In the genomic region with DNA sequence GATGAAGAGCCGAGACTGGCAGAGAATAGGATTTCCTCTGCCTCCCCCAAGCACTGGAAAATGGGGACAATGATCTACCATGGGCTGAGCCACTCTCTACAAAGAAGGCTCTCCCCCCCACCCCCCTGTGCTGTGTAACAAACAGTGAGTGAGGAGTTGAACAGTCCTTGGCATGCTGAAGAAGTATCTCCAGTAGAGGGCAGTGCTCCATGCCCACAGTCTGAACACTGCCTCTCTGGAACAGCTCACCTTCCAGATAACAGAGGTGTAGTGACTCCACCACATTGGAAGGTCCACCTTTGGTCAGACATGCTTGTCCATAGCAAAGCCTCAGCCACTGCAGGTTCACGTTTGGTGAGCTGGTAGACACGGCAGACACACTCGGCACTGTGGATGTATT, we compare ENCODE assay signal across 8 mouse cellular contexts.
DNase-seq lines count a peak whose midpoint lies in the region; ATAC-seq lines count a peak whose summit lies in the region.

No protein-coding gene starts in this region.

- WGBS in hindbrain, embryonic 14.5 days = 77% methylated on average over 4 of the region's 4 CpGs
- WGBS in liver, embryonic 12.5 days (ENCODE audit: insufficient replicate concordance) = 59% methylated on average over 4 of the region's 4 CpGs
- WGBS in neural tube, embryonic 11.5 days = 84% methylated on average over 4 of the region's 4 CpGs

- no peaks in the 10 kb centered on the region for H3K9me3 ChIP-seq in hindbrain, embryonic 14.5 days (ENCODE audit: control insufficient read depth, low read length)
- no peaks in the 10 kb centered on the region for H3K9me3 ChIP-seq in liver, embryonic 12.5 days (replicated peaks)
- no peaks in the 10 kb centered on the region for H3K9me3 ChIP-seq in neural tube, embryonic 11.5 days (ENCODE audit: control insufficient read depth, low read length)

- DNase-seq in frontal cortex, postnatal 10 days (ENCODE audit: low spot score in 2 of 2) = no peak
- DNase-seq in Muller cell, postnatal 12 days (ENCODE audit: inconsistent ontology term) = peak; percentile 29
- peak; percentile 49 for DNase-seq in embryo, embryonic 9.5 days (ENCODE audit: extremely low spot score)
- DNase-seq in hindbrain, embryonic 14.5 days (ENCODE audit: low spot score) = peak; percentile 44
- peak; percentile 40 for DNase-seq in neural tube, embryonic 11.5 days (ENCODE audit: low spot score)
- no peak for DNase-seq in ovary, postnatal 10 days (ENCODE audit: low spot score)

- H3K4me2 ChIP-seq in hindbrain, embryonic 14.5 days (replicated peaks) = no peak overlapping the region
- no peak overlapping the region for H3K4me2 ChIP-seq in liver, embryonic 12.5 days
- no peak overlapping the region for H3K4me2 ChIP-seq in neural tube, embryonic 11.5 days (ENCODE audit: low read depth)

- no peaks in the 10 kb centered on the region for H3K27me3 ChIP-seq in hindbrain, embryonic 14.5 days (ENCODE audit: control insufficient read depth, insufficient read depth, low read length)
- H3K27me3 ChIP-seq in liver, embryonic 12.5 days (replicated peaks) = no peaks in the 10 kb centered on the region; the same call in 1 of the 2 replicates
- H3K27me3 ChIP-seq in neural tube, embryonic 11.5 days (ENCODE audit: control insufficient read depth, insufficient read depth, low read length) = no peaks in the 10 kb centered on the region

- H3K27ac ChIP-seq in hindbrain, embryonic 14.5 days = no peak overlapping the region
- no peak overlapping the region for H3K27ac ChIP-seq in liver, embryonic 12.5 days
- no peak overlapping the region for H3K27ac ChIP-seq in neural tube, embryonic 11.5 days (ENCODE audit: low read depth, low read length)

- H3K4me3 ChIP-seq in hindbrain, embryonic 14.5 days (replicated peaks; ENCODE audit: low read length) = no peak overlapping the region
- no peak overlapping the region for H3K4me3 ChIP-seq in liver, embryonic 12.5 days
- H3K4me3 ChIP-seq in neural tube, embryonic 11.5 days (ENCODE audit: low read depth, low read length) = no peak overlapping the region

- no peak overlapping the region for H3K9ac ChIP-seq in hindbrain, embryonic 14.5 days
- H3K9ac ChIP-seq in liver, embryonic 12.5 days = no peak overlapping the region
- H3K9ac ChIP-seq in neural tube, embryonic 11.5 days (ENCODE audit: low read length) = no peak overlapping the region

- peak; percentile 96 for ATAC-seq in frontal cortex, adult (ENCODE audit: low TSS enrichment)
- ATAC-seq in hindbrain, embryonic 14.5 days (ENCODE audit: low FRiP score) = peak; percentile 74
- ATAC-seq in liver, embryonic 12.5 days = peak; percentile 76
- ATAC-seq in neural tube, embryonic 11.5 days (ENCODE audit: insufficient read depth, low FRiP score, low TSS enrichment) = peak; percentile 63; the same call in 1 of the 2 replicates

- H3K36me3 ChIP-seq in hindbrain, embryonic 14.5 days (replicated peaks; ENCODE audit: control insufficient read depth, insufficient read depth) = no peaks in the 10 kb centered on the region
- no peaks in the 10 kb centered on the region for H3K36me3 ChIP-seq in liver, embryonic 12.5 days
- H3K36me3 ChIP-seq in neural tube, embryonic 11.5 days (ENCODE audit: control insufficient read depth, insufficient read depth, low read length) = no peaks in the 10 kb centered on the region

- no peaks in the 10 kb centered on the region for H3K4me1 ChIP-seq in hindbrain, embryonic 14.5 days (replicated peaks; ENCODE audit: control insufficient read depth, insufficient read depth, low read length)
- H3K4me1 ChIP-seq in liver, embryonic 12.5 days = no peaks in the 10 kb centered on the region
- H3K4me1 ChIP-seq in neural tube, embryonic 11.5 days (ENCODE audit: control insufficient read depth, insufficient read depth, low read length) = no peaks in the 10 kb centered on the region; the same call in 1 of the 2 replicates

Comparison
In these comparisons a context has a peak if more than half of its experiments do, and no peak if none do; other contexts are left out.
1. DNase-seq: peak in Muller cell, postnatal 12 days (single experiment), embryo, embryonic 9.5 days (single experiment), hindbrain, embryonic 14.5 days (single experiment) and neural tube, embryonic 11.5 days (single experiment); none in frontal cortex, postnatal 10 days (0 of 2) and ovary, postnatal 10 days (single experiment).
2. Peak in every context shown above with its lines, with median percentiles within 50 percentile points of each other: ATAC-seq.